Mouse (Mus musculus): ENCODE results near the gene Gm21970.
"Not testable (repeated sequence)": the region's sequence is repeated elsewhere in the genome, so short reads cannot be mapped to it uniquely, and the experiment has no call there.

The Gm21970 gene

GRCm38 (mm10) chr16:91438599-91438998, 47.1 kb downstream of the Gm21970 start:
- DNase-seq (ENCODE audit: low spot score): not testable (repeated sequence)

GRCm38 (mm10) chr16:91441366-91441765, 49.8 kb downstream of the Gm21970 start:
- DNase-seq (ENCODE audit: low spot score): no peak

GRCm38 (mm10) chr16:91441811-91442240, 50.3 kb downstream of the Gm21970 start:
- no peak for DNase-seq (ENCODE audit: low spot score)

- DNase-seq (ENCODE audit: low spot score): no peak
Measured at GRCm38 (mm10) chr16:91442446-91442845, 50.9 kb downstream of the Gm21970 start.

GRCm38 (mm10) chr16:91443211-91443611, 51.7 kb downstream of the Gm21970 start:
- no peak for DNase-seq (ENCODE audit: low spot score)

GRCm38 (mm10) chr16:91444847-91445246, 53.3 kb downstream of the Gm21970 start:
- DNase-seq (ENCODE audit: low spot score): no peak

- DNase-seq (ENCODE audit: low spot score): no peak
Measured at GRCm38 (mm10) chr16:91445566-91445965, 54.0 kb downstream of the Gm21970 start.

- no peak for DNase-seq (ENCODE audit: low spot score)
Measured at GRCm38 (mm10) chr16:91446778-91447511, 55.4 kb downstream of the Gm21970 start.

GRCm38 (mm10) chr16:91447512-91447900, 56.0 kb downstream of the Gm21970 start:
- DNase-seq (ENCODE audit: low spot score): no peak

- no peak for DNase-seq (ENCODE audit: low spot score)
Measured at GRCm38 (mm10) chr16:91448088-91448487, 56.6 kb downstream of the Gm21970 start.

- no peak for DNase-seq (ENCODE audit: low spot score)
Measured at GRCm38 (mm10) chr16:91448895-91449294, 57.4 kb downstream of the Gm21970 start.

- DNase-seq (ENCODE audit: low spot score): no peak
Measured at GRCm38 (mm10) chr16:91450137-91451064, 58.9 kb downstream of the Gm21970 start.

GRCm38 (mm10) chr16:91451949-91452348, 60.4 kb downstream of the Gm21970 start:
- no peak for DNase-seq (ENCODE audit: low spot score)

GRCm38 (mm10) chr16:91452363-91452896, 60.9 kb downstream of the Gm21970 start:
- DNase-seq (ENCODE audit: low spot score): no peak

- DNase-seq (ENCODE audit: low spot score): no peak
Measured at GRCm38 (mm10) chr16:91455868-91456267, 64.3 kb downstream of the Gm21970 start.

GRCm38 (mm10) chr16:91458301-91458746, 66.8 kb downstream of the Gm21970 start:
- DNase-seq (ENCODE audit: low spot score): no peak

- DNase-seq (ENCODE audit: low spot score): no peak
Measured at GRCm38 (mm10) chr16:91458976-91459375, 67.5 kb downstream of the Gm21970 start.

- DNase-seq (ENCODE audit: low spot score): no peak
Measured at GRCm38 (mm10) chr16:91459396-91459795, 67.9 kb downstream of the Gm21970 start.

GRCm38 (mm10) chr16:91459841-91460370, 68.4 kb downstream of the Gm21970 start:
- no peak for DNase-seq (ENCODE audit: low spot score)

GRCm38 (mm10) chr16:91461066-91461638, 69.6 kb downstream of the Gm21970 start:
- DNase-seq (ENCODE audit: low spot score): no peak

- DNase-seq (ENCODE audit: low spot score): no peak
Measured at GRCm38 (mm10) chr16:91461773-91462181, 70.3 kb downstream of the Gm21970 start.

- no peak for DNase-seq (ENCODE audit: low spot score)
Measured at GRCm38 (mm10) chr16:91462644-91463043, 71.1 kb downstream of the Gm21970 start.
